Mouse (Mus musculus) stomach, postnatal 0 days (tissue): ENCODE data around the gene Zfp672.

ENCODE experiments used
- CTCF ChIP-seq: IDR thresholded peaks from 2 replicates; pipeline ENCODE4 v1.5.1; 2016; ENCODE audit warnings: antibody characterized with exemption, low read depth, mild to moderate bottlenecking, moderate library complexity
- EP300 ChIP-seq: optimal IDR thresholded peaks from 2 replicates; pipeline ENCODE3; 2016; ENCODE audit warnings: antibody characterized with exemption

DNA sequence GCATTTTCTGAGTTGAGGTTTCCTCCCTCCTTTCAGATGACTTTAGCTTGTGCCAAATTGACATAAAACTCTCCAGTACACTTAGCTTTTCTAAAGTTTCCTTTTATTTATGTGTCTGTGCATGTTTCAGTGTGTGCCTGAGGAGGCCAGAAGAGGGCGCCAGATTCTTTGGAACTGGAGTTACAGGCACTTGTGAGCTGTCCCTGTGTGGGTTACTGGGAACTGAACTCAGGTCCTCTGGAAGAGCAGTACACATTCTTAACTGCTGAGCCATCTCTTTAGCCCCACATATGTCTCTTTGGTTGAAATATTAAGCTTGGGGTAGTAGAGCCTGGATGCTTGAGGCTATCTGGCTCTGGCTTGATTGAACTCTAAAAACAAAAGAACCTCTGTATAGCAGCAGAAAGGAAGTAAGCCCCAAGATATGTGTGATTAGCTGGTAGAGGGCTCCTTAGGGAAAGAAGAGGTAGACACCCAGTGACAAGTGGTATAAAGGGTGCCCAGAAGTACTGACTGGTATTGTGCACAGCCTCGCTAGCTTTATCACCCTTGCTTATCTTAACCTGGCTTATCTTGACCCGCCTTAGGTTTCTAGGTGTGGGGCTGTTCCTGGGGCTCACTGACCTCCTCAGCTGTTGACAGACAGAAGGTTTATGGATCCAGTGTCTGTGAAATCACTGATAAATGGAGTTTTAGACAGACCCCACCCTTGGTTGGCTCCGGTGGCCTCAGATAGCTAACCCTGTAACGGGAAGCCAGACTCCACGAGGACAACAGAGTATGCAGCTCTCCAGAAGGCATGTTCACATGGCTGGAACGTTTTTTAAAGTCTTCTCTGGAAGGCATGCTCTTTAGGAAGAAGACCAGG is 22.8 kb upstream of the Zfp672 start:
- TF ChIP-seq CTCF (peak; percentile 66), EP300 (no peak)
